Mouse (Mus musculus) limb, embryonic 11.5 days (tissue): ENCODE results near the gene Eya2. TPM values are rescaled to one million over a fixed set of nuclear protein-coding genes. Genes with fewer than 3 reads are reported as not detected.

Source experiments
- ATAC-seq: fragments of 200-750 bp; cut with Nextera tagmentation; 2 replicates; pipeline ENCODE4 v1.8.0; 2017; ENCODE audit warnings: low read depth; ENCODE audit not compliant: insufficient number of reproducible peaks, low FRiP score, low TSS enrichment
- DNase-seq: peaks from one replicate; pipeline ENCODE4 v3.0.0-alpha.2; 2015; ENCODE audit warnings: low spot score
- H3K27ac ChIP-seq: fragments of 300-500 bp; sonication (generic); replicated peaks from 2 replicates; pipeline ENCODE4 v1.5.1; 2014; ENCODE audit warnings: low read depth, mild to moderate bottlenecking, low read length
- H3K27me3 ChIP-seq: fragments of 300-500 bp; sonication (generic); 2 replicates; pipeline ENCODE4 v1.6.1; 2014; ENCODE audit warnings: mild to moderate bottlenecking, low read length, mixed read lengths; ENCODE audit not compliant: control insufficient read depth, insufficient read depth
- H3K36me3 ChIP-seq: fragments of 300-500 bp; sonication (generic); 2 replicates; pipeline ENCODE4 v1.6.1; 2014; ENCODE audit warnings: mild to moderate bottlenecking, low read length, moderate library complexity, mixed read lengths; ENCODE audit not compliant: control insufficient read depth, insufficient read depth
- H3K4me1 ChIP-seq: fragments of 300-500 bp; sonication (generic); 2 replicates; pipeline ENCODE4 v1.6.1; 2014; ENCODE audit warnings: low read length, mixed read lengths; ENCODE audit not compliant: control insufficient read depth, insufficient read depth
- H3K4me2 ChIP-seq: fragments of 300-500 bp; sonication (generic); 2 replicates; pipeline ENCODE4 v1.6.1; 2014; ENCODE audit warnings: low read depth, mild to moderate bottlenecking, moderate library complexity; ENCODE audit not compliant: severe bottlenecking
- H3K4me3 ChIP-seq: fragments of 300-500 bp; sonication (generic); 2 replicates; pipeline ENCODE4 v1.5.1; 2014; ENCODE audit warnings: low read depth, low read length
- H3K9ac ChIP-seq: fragments of 300-500 bp; sonication (generic); 2 replicates; pipeline ENCODE4 v1.6.1; 2014; ENCODE audit warnings: mild to moderate bottlenecking, low read length
- H3K9me3 ChIP-seq: fragments of 300-500 bp; sonication (generic); 2 replicates; pipeline ENCODE4 v1.6.1; 2016; ENCODE audit warnings: low read length; ENCODE audit not compliant: control insufficient read depth
- whole genome bisulfite sequencing: fragments of 180-500 bp; shearing (Covaris S2); extraction: QIAGEN DNeasy Blood & Tissue Kit; methylation state at CpG from one replicate; pipeline ENCODE4 v1.1.7; 2014; 5-methylcytosine and 5-hydroxymethylcytosine counted together
- polyA plus RNA-seq: library from polyadenylated mRNA; unstranded; fragments of >200 nt; fragmentation: Nextera tagmentation; extraction: Ambion mirVana; gene quantifications from 2 replicates; pipeline ENCODE4 v1.2.1, GENCODE M21; 2014

The Eya2 gene
- polyA plus RNA-seq, 1 experiment from 2014 or later = 8.8 TPM

- peaks cover 12% of the 10 kb centered on the region for H3K4me1 ChIP-seq
- no peak overlapping the region for H3K9ac ChIP-seq
- 0 out of 2 replicates have a peak, but pooled peaks cover 3% of the 10 kb centered on the region for H3K9me3 ChIP-seq
- DNase-seq = peak; percentile 61
- H3K4me2 ChIP-seq = no peak overlapping the region
- ATAC-seq = 0 out of 2 replicates have a peak, but pooled peaks have one; percentile 44
- 0 out of 2 replicates have a peak overlapping the region, but pooled peaks have one; percentile 36 for H3K27ac ChIP-seq
- H3K27me3 ChIP-seq = no peaks in the 10 kb centered on the region
- 42% methylated on average over 14 of the region's 14 CpGs for WGBS
- H3K36me3 ChIP-seq = no peaks in the 10 kb centered on the region
- no peak overlapping the region for H3K4me3 ChIP-seq
Measured at GRCm38 (mm10) chr2:165641909-165642505, 47.2 kb downstream of the Eya2 start.

DNA sequence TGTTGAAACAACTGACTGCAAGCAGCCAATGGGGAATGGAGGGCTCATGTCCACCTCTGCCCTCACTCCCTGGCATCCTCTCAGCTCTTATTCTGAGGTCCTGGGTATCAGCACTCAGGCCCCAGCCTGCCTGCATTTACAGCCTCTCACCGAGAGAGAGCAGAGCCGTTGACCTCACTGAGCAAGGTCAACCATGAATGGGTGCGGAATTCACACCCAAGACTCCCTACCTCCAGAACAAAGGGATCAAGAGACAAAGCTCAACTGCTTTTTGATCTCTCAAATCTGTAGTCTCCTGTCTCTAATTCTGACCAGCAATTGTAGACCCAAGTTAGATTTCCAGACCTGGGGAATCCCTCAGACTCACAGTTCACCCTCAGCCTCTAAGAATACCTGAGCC lies 48.8 kb downstream of the Eya2 start:
- Histone ChIP-seq H3K36me3 (no peaks in the 10 kb centered on the region), H3K4me3 (no peak overlapping the region), H3K4me1 (peaks cover 12% of the 10 kb centered on the region), H3K9me3 (no peaks in the 10 kb centered on the region), H3K9ac (no peak overlapping the region), H3K4me2 (no peak overlapping the region), H3K27ac (no peak overlapping the region), H3K27me3 (no peaks in the 10 kb centered on the region)
- no peak for DNase-seq
- ATAC-seq = no peak
- 47% methylated on average over 3 of the region's 3 CpGs for WGBS

- H3K9ac ChIP-seq = no peak overlapping the region
- H3K4me2 ChIP-seq = no peak overlapping the region
- no peak overlapping the region for H3K4me3 ChIP-seq
- H3K4me1 ChIP-seq = peaks cover 12% of the 10 kb centered on the region
- DNase-seq = no peak
- no peaks in the 10 kb centered on the region for H3K27me3 ChIP-seq
- no peak for ATAC-seq
- no peaks in the 10 kb centered on the region for H3K36me3 ChIP-seq
- WGBS = 85% methylated on average over 9 of the region's 9 CpGs
- no peak overlapping the region for H3K27ac ChIP-seq
- no peaks in the 10 kb centered on the region for H3K9me3 ChIP-seq
Measured at GRCm38 (mm10) chr2:165644057-165644456, 49.2 kb downstream of the Eya2 start.

DNA sequence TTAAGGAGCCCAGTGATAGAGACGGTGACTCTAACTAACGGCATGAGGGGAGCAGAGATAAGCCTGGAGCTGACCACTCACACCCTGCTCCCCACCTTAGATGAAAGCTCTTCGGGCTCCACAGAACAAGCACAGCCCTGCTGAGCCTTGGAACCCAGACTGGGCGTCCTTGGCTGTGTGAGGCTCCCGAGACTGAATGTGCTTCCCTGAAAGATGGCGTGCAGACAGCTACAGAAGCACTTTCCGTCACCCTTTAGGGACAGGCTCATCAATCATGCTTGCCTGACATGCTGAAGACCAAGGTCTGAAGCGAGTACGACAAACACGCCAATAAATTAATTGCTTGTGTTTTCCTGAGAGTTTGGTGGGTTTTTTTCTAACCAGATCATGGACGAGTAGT lies 56.2 kb downstream of the Eya2 start:
- no peaks in the 10 kb centered on the region for H3K9me3 ChIP-seq
- H3K27ac ChIP-seq = no peak overlapping the region
- whole genome bisulfite sequencing = 40% methylated on average over 11 of the region's 11 CpGs
- DNase-seq (no peak), ATAC-seq (no peak)
- no peak overlapping the region for H3K9ac ChIP-seq
- peaks cover 35% of the 10 kb centered on the region for H3K4me1 ChIP-seq
- H3K36me3 ChIP-seq = no peaks in the 10 kb centered on the region
- no peak overlapping the region for H3K4me3 ChIP-seq
- H3K27me3 ChIP-seq = no peaks in the 10 kb centered on the region
- no peak overlapping the region for H3K4me2 ChIP-seq

GRCm38 (mm10) chr2:165652281-165652680 lies 57.4 kb downstream of the Eya2 start:
- Histone ChIP-seq H3K4me1 (peaks cover 39% of the 10 kb centered on the region), H3K4me3 (no peak overlapping the region), H3K27me3 (no peaks in the 10 kb centered on the region), H3K36me3 (no peaks in the 10 kb centered on the region), H3K4me2 (no peak overlapping the region), H3K27ac (no peak overlapping the region), H3K9ac (no peak overlapping the region), H3K9me3 (no peaks in the 10 kb centered on the region)
- WGBS = 41% methylated on average over 6 of the region's 6 CpGs
- ATAC-seq (no peak), DNase-seq (no peak)

DNA sequence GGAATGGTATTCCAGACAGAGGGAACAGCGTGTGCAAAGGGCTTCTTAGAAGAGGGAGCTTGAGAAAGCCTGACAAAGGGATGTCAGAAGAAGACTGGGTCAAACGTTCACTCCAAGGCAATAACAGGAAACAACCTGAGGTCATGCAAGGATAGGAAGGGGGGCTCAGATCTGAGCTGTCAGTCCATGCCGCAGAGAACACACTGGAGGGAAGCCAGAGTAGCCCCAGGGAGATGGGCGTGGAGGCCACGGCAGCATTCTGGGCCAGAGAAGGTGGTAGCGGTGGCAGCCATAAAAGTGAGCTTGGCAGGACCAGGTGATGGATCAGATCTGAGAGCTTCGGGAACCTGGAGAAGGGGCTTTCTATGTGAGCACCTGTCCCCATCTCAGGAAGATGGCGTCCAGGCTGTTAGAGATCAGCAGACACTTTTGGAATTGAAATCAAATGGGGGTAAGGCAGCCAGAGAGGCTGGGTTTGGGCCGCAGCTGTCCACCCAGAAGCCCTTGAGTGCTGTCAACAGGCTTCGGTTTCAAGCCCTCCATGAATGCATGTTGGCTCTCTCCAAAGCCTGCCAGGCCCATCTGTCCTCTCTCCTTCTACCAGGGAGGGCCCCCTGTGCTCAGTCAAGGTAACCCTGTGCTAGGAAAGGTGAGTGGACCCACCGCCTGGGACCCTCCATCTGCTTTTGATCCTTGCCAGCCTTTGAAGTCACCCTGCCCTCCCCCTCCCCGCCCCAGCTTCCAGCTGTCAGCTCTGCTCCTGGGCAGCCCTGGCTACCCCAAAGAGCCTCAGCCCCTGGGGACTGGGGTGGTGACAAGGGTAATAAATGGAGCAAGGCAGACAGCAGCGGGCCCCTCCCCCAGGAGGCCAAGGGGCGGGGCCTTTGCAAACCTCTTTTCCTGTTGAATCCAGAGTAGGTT lies 58.4 kb downstream of the Eya2 start:
- no peak overlapping the region; the same call in 1 of the 2 replicates for H3K27ac ChIP-seq
- DNase-seq (peak; percentile 95), ATAC-seq (peak; percentile 87)
- H3K4me2 ChIP-seq = peak overlapping the region; percentile 19
- H3K9ac ChIP-seq = no peak overlapping the region
- H3K4me1 ChIP-seq = peaks cover 42% of the 10 kb centered on the region
- 6% methylated on average over 14 of the region's 14 CpGs for WGBS
- H3K4me3 ChIP-seq = no peak overlapping the region
- H3K9me3 ChIP-seq = no peaks in the 10 kb centered on the region
- H3K36me3 ChIP-seq = no peaks in the 10 kb centered on the region
- no peaks in the 10 kb centered on the region for H3K27me3 ChIP-seq

DNA sequence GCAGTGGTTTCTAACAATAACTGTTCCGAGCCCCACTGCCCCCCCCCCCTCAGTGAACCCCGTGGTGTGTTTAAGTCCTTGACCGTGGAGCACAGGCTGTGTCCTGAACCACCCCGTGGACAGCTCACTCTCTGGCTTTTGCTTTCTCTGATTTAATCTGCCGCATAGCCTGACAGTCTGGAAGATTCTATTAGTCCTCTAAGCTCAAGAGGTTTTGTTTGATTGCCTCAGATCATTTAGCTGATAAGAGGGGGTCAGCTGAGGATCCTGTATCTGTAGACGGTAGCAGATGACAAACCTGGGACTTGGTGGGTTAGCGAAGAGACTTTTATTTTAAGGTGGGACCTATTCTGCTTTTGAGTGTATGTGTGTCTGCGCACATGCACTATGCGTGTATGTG lies 59.3 kb downstream of the Eya2 start:
- no peaks in the 10 kb centered on the region for H3K27me3 ChIP-seq
- H3K4me3 ChIP-seq = no peak overlapping the region
- no peak for DNase-seq
- no peaks in the 10 kb centered on the region for H3K9me3 ChIP-seq
- 46% methylated on average over 9 of the region's 9 CpGs for WGBS
- H3K9ac ChIP-seq = no peak overlapping the region
- H3K36me3 ChIP-seq = no peaks in the 10 kb centered on the region
- H3K4me1 ChIP-seq = peaks cover 43% of the 10 kb centered on the region
- ATAC-seq = peak; percentile 19; the same call in 1 of the 2 replicates
- H3K4me2 ChIP-seq = peak overlapping the region; percentile 15; the same call in 1 of the 2 replicates
- no peak overlapping the region; the same call in 1 of the 2 replicates for H3K27ac ChIP-seq

GRCm38 (mm10) chr2:165654696-165655491 lies 60.1 kb downstream of the Eya2 start:
- 80% methylated on average over 10 of the region's 10 CpGs for WGBS
- Histone ChIP-seq H3K27me3 (no peaks in the 10 kb centered on the region), H3K4me3 (no peak overlapping the region), H3K9me3 (no peaks in the 10 kb centered on the region), H3K4me2 (no peak overlapping the region), H3K27ac (no peak overlapping the region), H3K36me3 (no peaks in the 10 kb centered on the region), H3K9ac (no peak overlapping the region), H3K4me1 (peaks cover 48% of the 10 kb centered on the region)
- ATAC-seq (no peak), DNase-seq (no peak)
